Mouse (Mus musculus) erythroblast, embryonic 14.5 days (primary cell): ENCODE measurements around the gene Pi4ka.

Source experiments
- GATA1 ChIP-seq: IDR thresholded peaks from 2 replicates; pipeline ENCODE4 v1.6.1; 2012; ENCODE audit warnings: low read length, inconsistent platforms, mixed read lengths
- TAL1 ChIP-seq: IDR thresholded peaks from 3 replicates; pipeline ENCODE4 v1.6.1; 2012; ENCODE audit warnings: low read length, inconsistent platforms, mixed read lengths

DNA sequence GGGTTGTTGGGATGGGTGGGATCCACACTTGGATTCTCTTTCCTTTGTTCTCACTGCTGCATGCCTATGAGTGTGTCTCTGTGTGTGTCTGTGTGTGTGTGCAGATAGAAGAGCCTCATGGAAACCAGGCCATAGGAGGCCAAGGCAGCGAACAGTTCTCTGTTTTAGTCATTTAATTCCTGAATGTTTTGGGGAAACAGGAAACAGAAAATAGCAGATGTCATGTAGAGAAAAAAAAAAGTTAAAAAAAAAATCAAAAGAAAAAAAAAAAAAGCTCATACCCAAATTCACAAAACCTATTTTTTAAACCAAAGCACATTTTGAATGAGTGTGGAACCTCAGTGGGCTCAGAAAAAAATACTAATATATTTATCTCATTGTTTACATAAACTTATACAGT, 144.8 kb downstream of the Pi4ka start:
- TF ChIP-seq GATA1: no peak
- no peak for TF ChIP-seq TAL1
